Mouse (Mus musculus) layer of hippocampus, postnatal 14 days (tissue): ENCODE data around the gene Pyy. TPM values are rescaled to one million over a fixed set of nuclear protein-coding genes. Genes with fewer than 3 reads are reported as not detected.
A peak's percentile ranks its signal among the peaks of the same experiment; 100 is the strongest.

Experiments
- DNase-seq, 2 experiments: peaks; one replicate each; pipeline ENCODE4 v3.0.0; 2021 to 2022; ENCODE audit warnings: low spot score in 2 of 2, mixed read lengths in 1 of 2
- total RNA-seq, 2 experiments: library from RNA; stranded (reverse); gene quantifications; 2 replicates each; pipeline ENCODE4 v1.2.3; 2021

Pyy gene
- total RNA-seq, 2 experiments from 2014 or later, result not detected

DNA sequence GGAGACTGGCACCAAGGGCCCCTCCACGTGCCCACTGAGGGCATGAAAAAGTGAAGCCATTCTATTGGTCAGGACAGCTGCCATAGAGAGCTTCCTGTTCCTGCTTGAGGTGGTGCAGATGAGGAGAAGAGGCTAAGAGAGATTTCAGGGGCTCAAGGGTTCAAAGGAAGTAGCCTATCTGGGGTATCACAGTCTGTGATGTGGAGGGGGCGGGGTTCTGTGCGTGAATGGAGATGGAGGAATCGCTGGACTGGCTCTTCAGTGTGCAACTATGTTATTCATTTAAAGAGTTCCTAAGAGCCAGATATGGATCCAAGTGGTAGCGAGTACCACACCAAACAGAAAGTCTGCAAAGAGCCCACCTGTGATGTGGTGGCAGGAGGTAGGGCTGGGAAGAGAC, 11.2 kb downstream of the Pyy start:
- DNase-seq, result no peak

DNA sequence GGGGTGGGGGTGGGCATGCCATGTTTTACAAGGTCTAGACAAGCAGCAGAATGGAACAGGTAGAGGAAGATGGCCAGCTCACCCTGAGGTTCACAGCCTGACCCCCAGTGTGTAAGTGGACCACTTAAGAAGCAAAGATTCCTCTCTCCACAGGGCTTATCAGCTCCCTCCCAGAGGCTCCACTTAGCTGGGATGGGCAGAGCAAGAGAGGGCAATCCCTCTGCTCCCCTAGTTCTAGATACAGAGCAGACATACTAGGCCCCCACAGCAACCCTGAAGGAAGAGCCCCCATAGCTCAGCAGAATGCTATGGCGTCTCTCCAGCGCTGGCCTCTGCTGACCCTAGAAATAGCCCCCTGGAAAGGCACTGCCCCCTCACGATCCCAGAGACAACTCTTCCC, 12.0 kb downstream of the Pyy start:
- DNase-seq, result no peak

DNA sequence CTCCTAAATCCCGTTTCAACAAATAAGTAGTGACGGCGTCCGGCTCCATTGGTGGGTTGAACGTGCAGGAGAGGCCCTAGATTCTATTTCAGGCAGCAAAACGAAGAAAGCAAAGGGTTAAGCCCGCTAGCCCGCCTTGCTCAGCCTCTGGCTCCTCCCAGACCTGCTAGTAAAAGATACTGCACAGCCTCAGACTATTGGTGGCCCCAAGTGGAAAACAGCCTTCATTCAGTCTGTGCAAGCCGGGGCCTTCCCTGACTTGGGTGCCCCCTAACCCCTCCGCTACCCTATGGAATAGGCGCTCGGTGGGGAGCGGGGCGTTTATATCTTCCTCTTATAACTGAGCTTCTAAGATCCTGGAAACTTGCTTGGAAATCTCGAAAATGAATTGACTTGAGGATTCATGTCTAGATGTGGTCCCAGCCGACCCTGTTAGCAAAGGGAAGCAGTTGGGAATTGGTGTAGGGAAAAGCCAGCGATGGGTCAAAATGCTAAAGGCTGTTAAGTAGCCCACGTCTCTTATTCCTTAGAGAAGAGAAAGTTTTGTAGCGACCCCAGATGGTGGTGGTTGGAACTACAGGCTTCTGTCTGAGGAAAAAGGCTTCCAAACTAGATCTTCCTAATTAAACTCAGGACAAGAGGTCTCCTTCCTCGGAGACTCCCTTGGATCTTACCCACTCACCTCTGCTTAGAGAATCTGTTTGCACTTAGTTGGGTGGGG, 18.4 kb downstream of the Pyy start:
- peak; percentile 51 to 76 for DNase-seq

DNA sequence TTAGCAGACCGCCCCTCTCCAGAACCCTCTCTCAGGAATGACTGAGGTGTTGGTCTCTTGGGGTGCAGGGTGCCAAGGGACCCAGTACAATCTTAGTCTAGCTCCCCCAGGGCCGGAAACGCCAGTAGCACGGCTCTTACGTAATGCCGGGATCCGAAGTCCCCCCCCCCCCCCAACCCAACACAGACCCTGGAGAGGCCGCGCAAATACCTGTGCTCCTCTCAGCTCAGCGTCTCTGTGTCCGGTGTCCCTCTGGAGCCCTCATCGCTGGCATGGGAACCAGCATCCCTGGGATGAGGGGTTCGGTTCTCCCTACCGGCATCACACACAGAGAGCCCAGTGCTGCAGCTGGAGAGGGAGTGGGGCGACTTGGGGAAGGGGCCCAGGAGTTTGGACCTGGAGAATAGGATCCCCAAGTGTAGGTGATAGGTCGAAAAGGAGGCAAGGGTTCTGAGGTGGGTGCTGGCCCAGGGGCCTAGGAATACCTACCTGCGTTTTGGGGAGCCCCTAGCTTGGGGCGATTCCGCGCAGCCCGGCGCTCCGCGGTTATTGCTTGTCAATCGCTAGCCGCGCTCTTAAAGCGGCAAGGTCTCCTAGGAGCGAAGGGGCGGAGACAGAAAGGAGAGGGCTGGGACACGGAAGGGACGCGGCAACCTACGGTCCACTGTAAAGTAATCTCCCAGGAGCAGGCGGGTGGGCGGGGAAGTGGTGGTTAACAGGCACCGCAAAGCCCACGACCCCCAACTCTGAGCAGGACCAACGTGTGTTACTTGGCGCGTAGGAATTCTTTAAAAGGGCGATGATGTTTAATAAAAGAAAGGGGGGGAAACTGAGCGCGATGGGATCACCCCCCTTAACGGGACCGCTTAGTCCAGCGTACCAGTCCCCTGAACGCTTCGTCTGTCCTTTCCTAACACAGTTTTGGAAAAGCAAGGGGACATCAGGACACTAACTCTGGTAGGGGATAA, 19.4 kb downstream of the Pyy start, which contains the start of gene Mpp2:
Gene Mpp2 (minus strand): TSS at position 585 of the 968 bp plus-strand sequence.
- DNase-seq, result peak; percentile 71

DNA sequence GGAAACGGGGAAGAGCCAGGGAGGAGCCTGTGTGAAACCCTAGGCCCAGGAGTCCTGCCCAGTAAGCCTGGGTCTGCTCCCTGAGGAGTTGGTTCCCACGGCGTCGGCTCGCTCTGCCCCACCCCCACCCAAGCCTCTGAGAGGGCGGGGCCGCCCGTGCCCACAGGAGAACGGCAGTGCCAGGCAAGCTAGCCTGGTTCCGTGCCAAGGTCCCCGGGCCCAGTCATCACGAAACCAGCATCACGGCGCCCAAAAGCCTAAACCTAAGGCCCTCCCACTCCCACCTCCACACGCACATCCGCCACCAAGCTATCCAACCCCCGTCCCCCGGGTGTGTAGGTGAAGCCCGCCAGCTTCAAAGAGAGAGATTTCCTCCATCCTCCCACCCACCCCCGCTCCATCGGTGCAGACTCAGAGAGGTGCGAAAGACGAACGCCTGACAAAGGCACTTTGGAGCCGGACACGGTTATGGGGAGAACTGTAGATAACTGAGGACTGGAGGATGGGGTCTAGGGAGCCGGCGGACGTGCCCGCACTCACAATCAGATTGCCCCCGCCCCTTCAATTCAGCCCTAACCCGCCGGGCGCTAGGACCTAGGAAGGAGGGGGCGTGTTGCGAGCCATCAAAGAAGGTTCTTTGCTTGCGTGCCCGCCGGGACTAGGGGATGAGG, 20.4 kb downstream of the Pyy start:
- DNase-seq, result peak; percentile 83 to 85

DNA sequence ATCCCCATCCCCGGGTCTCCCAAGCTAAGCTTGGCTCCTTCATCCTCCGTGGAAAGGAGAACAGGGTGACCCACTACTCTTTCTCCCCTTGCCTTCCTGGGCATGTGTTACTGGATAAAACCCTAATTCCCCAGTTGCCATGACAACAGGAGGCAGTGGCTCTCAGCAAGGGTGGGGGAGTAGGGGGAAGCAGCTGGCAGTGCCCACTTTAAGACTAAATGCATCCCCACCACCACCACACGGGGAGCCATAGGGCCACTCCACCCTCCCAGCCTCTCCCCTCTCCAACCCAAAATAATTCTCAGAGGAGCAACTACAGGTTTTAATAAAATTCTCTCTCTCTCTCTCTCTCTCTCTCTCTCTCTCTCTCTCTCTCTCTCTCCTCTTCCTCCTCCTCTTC, 21.3 kb downstream of the Pyy start:
- DNase-seq, result peak; percentile 65 to 84

DNA sequence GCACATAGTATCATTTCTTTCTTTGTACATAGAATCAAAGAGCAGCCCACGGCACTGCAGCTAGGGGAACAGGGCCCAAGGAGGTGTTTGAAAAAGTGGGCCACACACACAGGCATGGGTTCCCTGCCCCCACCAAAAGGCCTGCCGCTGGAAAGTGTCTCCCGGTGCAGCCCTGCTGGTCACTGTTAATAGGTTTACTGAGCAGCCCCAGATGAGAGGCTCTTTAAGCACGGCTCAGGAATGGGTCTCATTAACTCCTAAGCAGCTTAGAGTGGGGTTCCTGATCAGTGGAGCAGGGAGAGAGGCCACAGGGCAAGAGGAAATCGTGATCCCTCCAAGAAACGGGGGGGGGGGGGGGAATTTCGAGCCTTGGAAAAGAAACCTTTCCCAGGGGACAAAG, 23.5 kb downstream of the Pyy start:
- DNase-seq, result no peak

DNA sequence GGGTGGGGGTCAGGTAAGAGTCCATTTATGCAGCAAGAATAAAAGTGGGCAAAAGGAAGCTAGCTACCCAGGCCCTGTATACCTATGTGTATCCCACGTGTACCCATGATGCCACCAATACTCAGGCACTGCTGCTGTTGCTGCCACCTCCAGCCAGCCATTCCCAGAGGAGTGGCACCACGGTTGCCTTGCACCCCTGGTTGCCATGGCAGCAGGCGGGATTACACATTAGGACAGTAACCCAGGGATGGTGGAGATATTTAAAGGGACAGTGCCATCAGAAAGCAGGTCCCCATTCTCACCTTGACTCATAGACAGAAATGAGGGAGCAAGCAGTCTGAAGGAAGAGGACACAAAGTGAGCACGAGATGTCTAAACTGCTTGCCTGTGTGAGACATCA, 24.4 kb downstream of the Pyy start:
- no peak for DNase-seq

DNA sequence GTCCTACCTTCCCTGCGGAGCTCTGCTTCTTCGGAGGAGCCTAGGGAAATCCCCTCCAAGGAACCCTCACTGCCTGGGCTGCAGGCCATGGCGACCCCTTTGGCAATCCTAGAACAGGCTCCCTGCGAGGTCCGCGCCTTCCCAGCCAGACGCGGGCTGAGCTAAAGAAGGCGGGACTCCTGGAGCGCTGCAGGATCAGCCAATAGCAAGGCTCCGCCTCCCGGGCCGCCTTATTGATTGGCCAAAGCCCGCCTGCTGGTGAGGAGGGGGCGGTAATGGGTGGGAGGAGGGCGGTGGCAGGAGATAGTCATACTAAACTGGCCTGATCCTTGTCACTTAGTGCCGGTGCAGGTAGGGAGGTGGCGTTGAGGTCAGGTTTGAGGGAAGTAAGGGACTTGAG, 25.3 kb downstream of the Pyy start:
- DNase-seq, result peak; percentile 80 to 86

DNA sequence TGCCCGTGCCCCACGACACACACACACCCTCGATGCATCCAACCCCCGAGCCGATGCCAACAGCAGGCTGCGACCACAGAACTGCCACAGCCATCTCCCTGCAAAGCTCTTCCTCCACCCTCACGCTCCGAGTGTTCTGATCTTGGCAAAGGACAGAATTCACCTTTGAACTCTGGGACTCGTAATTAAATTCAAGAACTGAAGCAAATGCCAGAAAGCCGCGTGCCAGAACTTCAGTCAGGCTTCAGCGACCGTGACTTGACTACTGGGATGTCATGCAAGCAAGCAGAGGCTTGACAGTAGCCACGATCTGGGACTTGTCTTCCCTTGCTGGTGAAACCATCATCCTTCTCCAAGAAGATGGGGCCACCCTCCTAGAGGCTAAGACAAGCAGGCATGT, 33.9 kb downstream of the Pyy start:
- no peak for DNase-seq

DNA sequence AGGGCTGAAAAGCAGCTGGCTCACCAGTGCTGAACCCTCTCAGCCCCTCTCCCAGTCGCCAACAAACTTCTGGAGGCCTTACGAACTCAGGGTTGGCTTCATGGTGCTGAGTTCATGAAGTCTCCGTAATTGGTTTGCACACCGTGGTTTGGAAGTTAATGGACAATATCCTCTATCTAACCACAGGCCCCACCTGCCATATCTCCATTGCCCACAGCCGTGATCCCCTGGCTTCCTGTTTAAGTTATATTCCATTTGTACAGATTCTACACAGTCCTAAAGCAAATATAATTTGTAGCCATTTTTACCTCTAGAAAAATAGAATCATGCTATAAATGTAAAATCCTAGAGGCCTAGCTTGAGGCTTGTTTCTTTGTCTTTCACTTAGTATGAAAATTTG, 34.9 kb downstream of the Pyy start:
- no peak for DNase-seq

DNA sequence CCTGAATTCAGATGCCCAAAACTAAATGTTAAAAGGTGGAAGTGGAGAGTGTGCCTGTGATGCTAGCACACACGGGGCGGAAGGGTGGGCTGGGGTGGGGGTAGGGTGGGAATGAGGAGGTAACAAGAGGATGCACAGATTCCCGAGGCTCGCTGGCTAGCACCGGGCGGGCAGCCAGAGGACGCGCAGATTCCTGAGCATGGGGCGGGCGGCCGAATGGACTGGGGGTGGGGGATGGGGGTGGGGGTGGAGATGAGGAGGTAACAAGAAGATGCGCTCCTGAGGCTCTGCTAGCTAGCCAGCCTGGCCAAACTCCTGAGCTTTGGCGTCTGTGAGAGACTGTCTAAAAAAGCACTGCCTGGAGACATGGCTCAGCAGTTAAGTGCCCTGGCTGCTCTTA, 37.2 kb downstream of the Pyy start:
- DNase-seq, result no peak

DNA sequence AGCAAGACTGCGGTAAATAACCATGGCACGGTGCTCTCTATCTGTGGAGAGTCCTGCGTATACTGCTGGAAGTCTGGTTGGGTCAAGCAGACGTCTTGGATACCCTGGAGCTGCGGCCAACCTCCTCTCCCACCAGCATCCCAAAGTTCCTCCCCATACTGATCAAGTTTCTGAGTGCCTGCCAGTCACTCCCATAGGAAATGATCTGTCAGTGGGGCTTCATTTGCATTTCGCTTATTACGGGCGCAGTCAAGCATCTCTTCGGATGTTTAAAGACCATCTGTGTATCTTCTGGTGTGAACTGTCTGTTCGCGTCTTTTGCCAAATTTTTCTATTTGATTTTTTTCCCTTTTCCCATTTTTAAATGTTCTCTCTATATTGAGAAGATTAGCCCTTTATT, 38.0 kb downstream of the Pyy start:
- peak in 1 of 2 experiments; percentile 67 for DNase-seq

DNA sequence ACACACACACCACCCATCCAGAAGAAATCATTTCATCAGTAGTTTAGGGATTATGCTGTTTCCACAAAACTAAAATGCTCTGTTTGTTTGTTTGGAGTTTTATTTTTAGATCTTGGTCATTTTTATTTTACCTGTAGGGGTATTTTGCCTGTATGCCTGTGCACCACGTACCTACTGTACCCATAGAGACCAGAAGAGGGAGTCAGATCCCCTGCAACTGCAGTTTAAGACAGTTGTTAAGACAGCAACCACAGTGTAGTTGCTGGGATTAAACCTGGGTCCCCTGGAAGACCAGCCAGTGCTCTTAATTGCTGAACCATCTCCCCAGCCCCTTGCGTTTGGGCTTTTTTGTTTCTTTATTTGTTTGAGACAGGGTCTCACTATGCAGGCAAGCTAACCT, 38.7 kb downstream of the Pyy start:
- DNase-seq, result no peak

DNA sequence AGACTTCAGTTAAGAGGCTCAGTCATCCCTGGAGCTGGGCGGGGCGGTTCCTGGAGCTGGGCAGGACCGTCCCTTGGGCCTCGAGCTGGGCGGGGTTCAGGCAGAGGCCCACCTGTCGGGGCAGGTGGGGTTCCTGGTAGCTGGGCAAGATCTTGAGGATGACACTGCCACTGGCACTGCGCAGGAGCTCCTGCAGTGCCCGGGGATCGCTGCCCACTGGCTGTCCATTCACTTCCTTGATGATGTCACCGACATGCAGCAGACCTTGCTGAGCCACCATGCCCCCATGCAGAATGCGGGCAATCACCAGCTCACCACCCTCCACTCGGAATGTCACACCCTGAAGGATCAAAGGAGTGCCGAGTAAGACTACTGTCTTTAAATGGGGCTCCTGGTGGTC, 44.6 kb downstream of the Pyy start:
- DNase-seq, result no peak

DNA sequence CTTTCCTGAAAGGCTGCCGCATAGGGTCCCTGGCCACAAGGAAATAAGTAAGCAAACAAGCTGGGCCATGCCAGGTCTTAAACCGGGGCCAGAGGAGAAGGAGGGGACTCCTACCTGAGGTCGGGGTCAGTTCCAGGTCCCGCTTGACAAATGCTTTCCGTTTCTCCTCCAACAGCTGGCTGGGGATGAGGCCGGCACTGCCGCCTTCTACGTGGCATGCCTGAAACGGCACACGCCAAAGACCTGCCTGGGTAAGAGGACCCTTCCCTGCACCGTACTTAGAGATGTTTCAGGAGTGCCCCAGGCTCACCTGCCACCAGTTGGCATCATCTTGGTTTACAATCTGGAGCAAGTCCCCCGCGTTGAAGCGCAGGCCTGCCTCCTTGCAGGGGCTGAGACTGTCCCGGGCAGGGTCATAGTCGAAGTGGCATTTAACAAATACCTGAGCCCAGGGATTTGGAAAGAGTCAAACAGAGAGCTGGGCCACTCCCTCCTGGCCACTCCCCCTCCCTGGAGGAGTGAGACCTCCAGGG, 45.6 kb downstream of the Pyy start:
- no peak for DNase-seq

DNA sequence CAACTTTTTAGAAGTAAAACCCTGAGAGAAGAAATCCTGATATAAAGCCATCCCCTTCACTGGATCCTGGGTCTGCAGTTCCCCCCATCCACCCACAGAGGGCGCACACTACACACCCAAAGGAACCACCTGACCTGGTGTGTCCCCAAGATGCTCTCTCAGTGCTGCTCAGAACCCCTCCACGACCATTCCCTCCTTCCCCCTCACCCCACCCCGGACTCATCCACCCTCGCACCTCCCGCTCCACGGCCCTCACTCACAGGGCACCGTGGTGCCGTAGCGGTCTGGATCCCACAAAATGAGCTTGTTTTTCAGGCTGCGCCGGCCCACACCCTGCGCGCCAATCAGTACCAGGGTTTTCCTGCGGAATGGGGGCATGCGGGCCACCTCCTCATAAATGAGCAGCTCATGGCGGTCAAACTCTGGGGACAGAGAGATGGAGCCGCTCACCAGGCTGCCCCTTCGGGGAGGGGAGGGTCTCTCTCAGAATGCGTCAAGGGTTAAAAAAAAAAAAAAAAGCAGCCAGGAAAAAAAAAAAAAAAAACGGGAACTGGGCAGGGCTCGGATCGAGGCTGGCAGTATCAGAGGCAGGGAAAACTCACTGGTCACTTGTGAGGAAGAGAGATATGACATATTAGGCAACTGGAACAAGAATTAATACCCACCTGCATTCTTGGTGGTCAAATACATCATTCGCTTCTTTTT, 46.2 kb downstream of the Pyy start:
- peak; percentile 81 to 89 for DNase-seq
